Mouse (Mus musculus) layer of hippocampus, adult 18-20 months (tissue): ENCODE measurements around the gene Ppfia1. TPM values are rescaled to one million over a fixed set of nuclear protein-coding genes. Genes with fewer than 3 reads are reported as not detected.

ENCODE experiments used
- DNase-seq, 2 experiments: peaks; one replicate each; pipeline ENCODE4 v3.0.0; 2022; ENCODE audit warnings: low spot score in 2 of 2
- long read RNA-seq: library from polyadenylated mRNA; stranded (forward); transcript quantifications from one replicate; pipeline ENCODE4 v2.0.0, GENCODE M21; 2021
- total RNA-seq, 2 experiments: library from RNA; stranded (reverse); gene quantifications; 2 replicates each; pipeline ENCODE4 v1.2.3; 2021

Ppfia1 gene
- total RNA-seq: 10 to 100 TPM; 35.6 to 37.0 TPM
- long read RNA-seq, full-length matches to known transcripts: 6 of 43 reads
- long read RNA-seq, partial matches to known transcripts: 2 of 43 reads
- long read RNA-seq, other reads (novel, unspliced or antisense): 35 of 43 reads

DNA sequence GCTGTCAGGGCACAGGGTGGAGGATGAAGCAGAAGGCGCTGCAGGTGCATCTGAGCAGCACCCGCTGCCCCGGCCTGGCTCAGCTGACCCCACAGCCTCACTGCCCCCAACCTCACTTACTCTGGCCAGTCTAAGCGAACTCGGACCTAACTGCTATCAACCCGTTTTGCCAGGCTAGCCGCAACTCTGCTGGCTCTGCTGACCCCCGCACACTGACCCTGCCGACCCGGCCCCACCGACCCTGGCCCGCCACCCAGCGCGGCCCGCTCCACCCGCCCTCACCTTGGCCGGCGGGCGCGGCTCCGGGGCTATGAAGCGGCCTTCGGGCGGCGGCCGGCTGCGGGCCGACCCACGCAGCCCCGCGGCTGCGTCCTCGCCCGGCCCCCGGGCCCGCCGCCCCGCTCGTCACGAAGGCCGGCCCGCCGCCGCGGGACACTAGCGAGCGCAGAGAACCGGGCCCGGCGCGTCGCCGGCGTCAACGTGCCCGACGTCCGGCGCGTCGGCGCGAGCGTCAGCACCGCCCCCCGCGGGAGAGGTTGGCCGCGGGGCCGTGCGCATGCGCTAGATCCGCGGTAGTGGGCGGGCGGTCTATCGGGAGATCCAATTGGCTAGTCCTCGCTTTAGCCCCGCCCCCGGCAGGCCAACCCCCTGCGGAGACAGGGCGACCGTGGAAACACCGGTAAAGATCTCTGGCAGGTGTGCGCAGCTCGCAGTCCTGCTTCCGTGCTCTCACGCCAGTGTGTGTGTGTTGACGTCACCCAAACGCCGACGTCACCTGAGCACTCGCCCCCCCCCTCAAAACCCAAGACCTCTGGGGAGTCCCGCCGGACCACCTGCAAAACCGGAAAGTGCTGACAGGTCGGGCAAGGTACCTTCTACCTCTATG, at the start of gene Ppfia1:
Ppfia1 (minus strand) TSS at position 493 of the 886 bp plus-strand sequence.
- DNase-seq: peak; percentile 96 to 98

DNA sequence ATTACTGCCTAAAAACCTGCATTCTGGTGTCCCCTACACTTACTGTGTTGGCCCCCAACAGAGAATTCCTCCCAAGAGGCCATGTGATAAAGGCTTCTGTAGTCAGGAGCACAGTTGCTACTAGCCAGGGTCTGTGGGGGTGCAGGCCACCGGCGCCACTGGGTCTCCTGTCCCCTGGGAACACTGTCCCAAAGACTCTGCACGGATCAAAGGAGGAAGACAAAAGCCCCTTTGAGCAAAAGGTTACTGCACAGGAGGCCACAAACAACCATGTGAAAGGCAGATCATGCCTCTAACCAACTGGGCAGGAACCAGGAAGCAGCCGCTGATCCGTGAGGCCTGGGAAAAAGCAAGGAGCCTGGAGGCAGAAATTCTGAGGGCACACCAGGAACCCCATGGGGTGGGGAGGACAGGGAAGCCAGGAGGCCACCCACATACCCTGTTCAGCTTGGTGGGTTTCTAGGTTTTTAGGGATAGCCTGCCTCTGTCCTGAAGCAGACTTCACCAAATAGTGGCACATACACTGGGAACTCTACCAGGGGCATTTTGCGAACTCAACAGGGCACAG, 46.9 kb upstream of the Ppfia1 start:
- DNase-seq: no peak

DNA sequence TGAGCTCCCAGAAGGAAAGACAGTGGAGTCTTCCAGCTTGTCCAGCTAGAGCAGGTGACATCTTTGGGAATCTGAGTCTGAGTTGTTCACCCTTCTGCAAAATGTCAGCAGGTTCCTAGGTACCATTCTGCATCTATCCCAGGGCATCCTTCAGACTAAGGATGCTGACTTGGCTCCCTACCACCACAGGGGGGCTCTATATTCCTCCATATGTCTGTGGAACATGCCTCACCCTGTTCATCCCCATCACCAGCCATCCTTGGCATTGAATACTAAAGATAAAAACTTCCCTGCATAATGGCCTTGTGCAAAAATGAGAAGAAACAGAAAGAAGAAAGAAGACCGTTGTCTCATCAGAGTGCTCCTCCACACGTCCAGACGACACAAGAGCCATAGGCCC, 36.0 kb upstream of the Ppfia1 start:
- DNase-seq: peak in 1 of 2 experiments; percentile 13

DNA sequence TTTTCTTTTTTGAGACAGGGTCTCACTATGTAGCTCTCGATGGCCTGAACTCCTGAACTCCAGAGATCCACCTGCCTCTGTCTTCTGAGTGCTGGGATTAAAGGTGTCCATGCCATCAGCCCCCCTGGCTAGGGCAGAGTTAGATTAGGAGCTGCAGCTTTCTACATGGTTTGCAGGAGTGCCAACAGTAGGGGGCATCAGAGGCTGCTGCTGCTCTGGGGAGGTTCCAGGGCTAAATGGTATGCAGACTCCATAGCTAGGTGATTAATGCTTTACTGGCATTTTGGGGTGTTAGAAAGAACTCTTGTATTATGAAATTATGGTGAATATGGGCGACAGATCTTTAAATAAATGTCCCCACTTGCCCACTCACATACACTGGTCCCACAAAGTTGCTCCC, 33.8 kb upstream of the Ppfia1 start:
- peak in 1 of 2 experiments; percentile 67 for DNase-seq

- peak in 1 of 2 experiments; percentile 76 for DNase-seq
Observed at GRCm38 (mm10) chr7:144585648-144586047, 32.1 kb upstream of the Ppfia1 start.

GRCm38 (mm10) chr7:144583619-144584018, 30.1 kb upstream of the Ppfia1 start:
- DNase-seq: peak in 1 of 2 experiments; percentile 43

GRCm38 (mm10) chr7:144582284-144582980, 28.9 kb upstream of the Ppfia1 start, which contains the start of gene Fadd:
Fadd (minus strand) TSS chr7:144582463.
- peak; percentile 87 to 95 for DNase-seq

DNA sequence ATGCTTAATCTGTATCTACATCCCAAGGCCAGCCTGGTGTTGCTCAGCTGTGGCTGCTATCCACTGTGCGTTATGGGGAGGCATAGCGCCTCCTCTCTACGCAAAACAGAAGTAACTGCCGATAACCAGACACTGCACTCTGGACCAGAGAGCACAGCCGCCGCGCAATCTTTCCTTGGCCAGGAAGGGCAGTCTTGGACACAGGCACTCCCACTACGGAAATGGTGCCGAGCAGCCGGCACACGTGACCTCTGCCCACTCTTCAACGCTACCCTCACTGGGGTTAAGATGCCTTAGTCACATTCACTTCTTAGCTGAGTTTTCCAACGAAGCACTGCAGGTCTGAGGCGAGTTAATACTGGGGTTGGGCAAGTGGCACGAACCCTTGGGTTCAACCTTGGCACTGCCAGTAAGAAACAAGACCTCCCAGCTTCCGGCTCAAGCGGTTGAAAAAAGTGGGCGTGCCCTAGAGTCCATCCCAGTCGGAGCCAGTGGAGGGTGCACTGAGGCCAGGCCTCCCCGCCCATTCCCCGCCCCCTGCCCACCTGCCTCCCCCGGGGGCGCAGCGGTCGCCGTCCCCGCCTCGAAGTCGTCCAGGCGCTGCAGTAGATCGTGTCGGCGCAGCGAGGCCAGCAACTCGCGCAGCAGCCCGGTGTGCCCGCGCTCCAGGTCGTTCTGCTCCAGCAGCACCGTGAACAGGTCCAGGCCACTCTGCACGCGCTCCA, 28.2 kb upstream of the Ppfia1 start:
- peak; percentile 34 to 43 for DNase-seq

- peak in 1 of 2 experiments; percentile 71 for DNase-seq
Observed at GRCm38 (mm10) chr7:144577876-144578275, 24.3 kb upstream of the Ppfia1 start.

GRCm38 (mm10) chr7:144572234-144572633, 18.7 kb upstream of the Ppfia1 start:
- no peak for DNase-seq

DNA sequence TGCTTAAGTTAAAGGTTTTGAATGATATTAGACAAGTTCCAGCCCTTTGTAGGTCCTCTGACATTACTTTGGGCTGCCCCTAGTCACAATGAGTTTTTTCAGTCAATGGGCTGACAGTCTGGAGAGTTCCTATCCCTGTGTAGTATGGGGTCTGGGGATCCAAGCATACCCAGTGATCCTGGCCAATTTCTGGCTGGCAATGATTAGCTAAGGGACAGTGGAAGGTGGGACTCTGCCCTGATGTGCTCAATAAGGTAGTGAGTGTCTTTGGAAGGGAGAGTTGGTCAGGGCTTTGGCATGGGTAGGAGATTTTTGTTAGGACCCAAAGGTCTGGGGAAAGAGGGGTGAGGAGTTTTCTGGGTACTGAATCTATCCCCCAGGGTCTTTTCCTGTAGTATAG, 18.1 kb upstream of the Ppfia1 start:
- DNase-seq: no peak

- DNase-seq: peak in 1 of 2 experiments; percentile 37
Observed at GRCm38 (mm10) chr7:144569428-144569827, 15.9 kb upstream of the Ppfia1 start.

GRCm38 (mm10) chr7:144568091-144568490, 14.6 kb upstream of the Ppfia1 start:
- DNase-seq: no peak

DNA sequence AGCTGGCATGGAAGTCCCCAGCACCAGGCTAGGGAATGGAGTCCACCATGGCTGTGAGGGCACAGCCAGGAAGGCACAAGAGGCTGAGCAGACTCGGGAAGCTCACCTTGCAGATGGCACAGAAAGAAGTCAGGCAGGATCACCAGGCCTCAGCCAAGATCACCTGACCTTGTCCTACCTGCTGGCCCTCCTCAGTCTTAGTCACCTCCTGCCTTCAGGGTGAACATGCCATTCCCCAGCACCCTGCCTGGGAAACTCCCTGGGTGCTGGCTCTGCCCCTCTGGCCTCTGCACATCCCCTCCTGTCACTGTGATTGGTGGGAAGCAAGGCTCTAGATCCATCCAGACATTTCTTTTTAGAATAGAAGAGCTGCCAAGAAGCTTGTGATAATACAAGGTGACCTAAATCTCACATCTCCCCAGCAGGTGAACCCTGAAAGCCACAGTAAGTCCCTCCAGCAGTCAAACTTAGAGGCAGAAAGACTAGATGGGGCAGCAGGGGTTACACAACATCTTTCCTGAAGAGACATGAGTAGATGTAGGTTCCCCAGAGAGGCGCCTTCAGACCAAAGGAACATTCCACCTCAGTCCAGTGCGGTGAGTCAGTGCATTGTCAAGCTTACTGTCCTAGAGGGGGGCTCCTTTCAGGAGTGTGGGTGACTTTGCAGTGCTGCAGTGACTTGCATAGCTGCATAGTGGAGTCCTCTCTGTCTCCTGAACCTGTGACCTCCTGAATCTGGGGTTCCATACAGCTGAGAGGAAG, 13.6 kb upstream of the Ppfia1 start:
- no peak for DNase-seq

DNA sequence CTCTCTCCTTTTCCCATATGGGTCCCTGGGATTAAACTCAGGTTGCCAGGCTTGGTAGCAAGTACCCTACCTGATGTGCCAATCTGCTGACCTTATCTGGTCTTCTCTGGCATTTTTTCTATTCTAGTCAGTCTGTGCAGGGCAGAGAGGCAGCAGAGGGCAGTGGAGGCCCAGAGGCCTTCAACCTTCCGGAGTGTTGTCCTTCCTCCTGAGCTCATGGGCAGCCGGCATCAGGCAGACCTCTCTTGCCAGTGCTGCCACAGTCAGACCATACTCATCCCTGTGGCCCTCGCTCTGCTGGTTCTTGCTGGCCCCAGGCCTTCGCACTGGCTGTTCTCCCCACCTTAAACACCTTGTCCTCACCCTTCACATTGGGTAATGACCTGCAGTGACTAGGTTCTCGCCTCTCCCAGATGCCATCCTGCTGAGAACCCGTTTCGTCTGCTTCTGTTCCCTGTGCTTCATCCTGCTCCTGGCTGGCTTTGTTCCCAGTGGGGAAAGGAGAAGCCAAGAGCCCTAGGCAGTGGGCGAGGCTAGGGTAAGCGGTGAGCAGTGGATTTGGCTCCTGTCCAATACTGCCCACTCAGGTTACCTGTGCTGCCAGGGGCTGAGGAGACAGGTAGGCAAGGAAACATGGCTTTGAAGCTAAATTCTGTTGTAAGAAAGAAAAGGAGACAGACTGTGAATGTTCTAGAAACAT, 10.1 kb upstream of the Ppfia1 start:
- no peak for DNase-seq

DNA sequence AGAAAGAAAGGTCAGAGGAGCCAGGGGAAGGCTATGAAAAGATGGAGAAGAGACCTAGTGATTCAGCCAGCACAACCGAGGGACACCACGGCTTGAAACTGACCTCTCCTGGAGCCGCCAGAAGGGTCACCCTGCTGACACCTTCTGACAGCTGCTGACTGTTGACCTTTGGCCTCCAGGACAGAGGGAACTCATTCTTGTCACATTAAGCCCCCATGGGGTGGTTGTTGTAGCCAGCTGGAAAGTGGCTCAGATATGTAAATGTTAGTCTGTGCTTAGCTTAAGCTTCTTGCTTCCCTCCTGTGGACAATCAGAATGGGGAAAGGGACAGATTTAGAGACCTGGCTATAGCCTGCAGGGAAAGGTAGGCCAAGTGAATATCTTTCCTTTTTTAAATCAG, 8.5 kb upstream of the Ppfia1 start:
- DNase-seq: no peak

DNA sequence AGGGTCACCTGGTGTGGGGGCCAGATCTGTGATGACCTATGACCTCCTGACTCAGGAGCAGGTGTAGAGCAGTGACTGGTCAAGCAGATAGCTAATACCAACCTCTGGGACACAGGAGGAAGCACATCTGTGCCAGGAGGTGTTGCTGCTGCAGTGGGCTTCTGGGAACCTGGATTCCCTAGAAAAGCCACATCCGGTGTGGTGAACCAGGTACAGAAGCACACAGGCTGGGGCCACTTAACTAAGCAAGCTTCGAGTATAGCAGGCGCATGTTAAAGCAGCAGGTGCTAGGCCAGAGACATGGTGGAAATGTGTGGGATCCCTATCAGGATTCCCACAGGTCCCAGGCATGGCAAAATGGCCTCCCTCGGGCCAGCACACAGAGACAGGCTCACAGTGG, 7.1 kb upstream of the Ppfia1 start:
- DNase-seq: no peak

GRCm38 (mm10) chr7:144558552-144558951, 5.0 kb upstream of the Ppfia1 start:
- no peak for DNase-seq

GRCm38 (mm10) chr7:144554123-144554472, 569 bp upstream of the Ppfia1 start:
- DNase-seq: no peak

DNA sequence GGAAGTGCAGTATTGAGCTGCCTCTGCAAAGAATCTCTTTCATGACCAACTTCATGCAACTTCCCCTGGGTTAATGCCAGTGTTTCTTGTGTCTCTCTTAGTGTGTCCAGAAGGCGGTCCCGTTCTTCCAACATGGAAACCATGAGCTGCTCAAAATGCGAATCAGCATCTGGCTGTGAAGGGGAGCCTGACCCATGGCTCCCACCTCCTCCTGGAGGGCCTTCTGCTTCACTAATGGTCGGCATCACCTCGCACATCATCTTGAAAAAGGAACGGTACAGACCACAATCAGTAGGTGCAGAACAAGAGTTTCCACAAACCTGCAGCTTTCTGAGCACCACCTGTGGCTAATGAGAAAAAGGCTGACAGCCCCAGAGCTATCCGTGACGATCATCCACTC, 1.3 kb downstream of the Ppfia1 start:
- DNase-seq: no peak
